Mouse (Mus musculus): ENCODE measurements around the gene Irgm2. TPM values are rescaled to one million over a fixed set of nuclear protein-coding genes. Genes with fewer than 3 reads are reported as not detected.

The Irgm2 gene
- polyA plus RNA-seq, 1 experiment from 2014 or later = 2.5 TPM

GRCm38 (mm10) chr11:58260156-58260555 is 60.7 kb downstream of the Irgm2 start:
- WGBS = 74% methylated on average over 4 of the region's 4 CpGs
- ATAC-seq (replicated peaks; ENCODE audit: low FRiP score) (no peak), DNase-seq (ENCODE audit: low spot score) (no peak)
- Histone ChIP-seq H3K36me3 (ENCODE audit: control insufficient read depth, insufficient read depth, low read length) (no peaks in the 10 kb centered on the region), H3K9me3 (ENCODE audit: control insufficient read depth, low read length) (no peaks in the 10 kb centered on the region), H3K4me2 (no peak overlapping the region), H3K27me3 (replicated peaks; ENCODE audit: control insufficient read depth, insufficient read depth, low read length) (no peaks in the 10 kb centered on the region), H3K4me1 (replicated peaks; ENCODE audit: control insufficient read depth, insufficient read depth, low read length) (no peaks in the 10 kb centered on the region), H3K4me3 (ENCODE audit: low read depth, low read length) (no peak overlapping the region), H3K9ac (ENCODE audit: low read depth, low read length) (no peak overlapping the region), H3K27ac (ENCODE audit: low read depth, low read length) (no peak overlapping the region)

- Histone ChIP-seq H3K9me3 (ENCODE audit: control insufficient read depth, low read length) (no peaks in the 10 kb centered on the region), H3K4me2 (no peak overlapping the region), H3K27ac (ENCODE audit: low read depth, low read length) (no peak overlapping the region), H3K27me3 (replicated peaks; ENCODE audit: control insufficient read depth, insufficient read depth, low read length) (no peaks in the 10 kb centered on the region), H3K36me3 (ENCODE audit: control insufficient read depth, insufficient read depth, low read length) (no peaks in the 10 kb centered on the region), H3K4me1 (replicated peaks; ENCODE audit: control insufficient read depth, insufficient read depth, low read length) (no peaks in the 10 kb centered on the region), H3K4me3 (ENCODE audit: low read depth, low read length) (no peak overlapping the region), H3K9ac (ENCODE audit: low read depth, low read length) (no peak overlapping the region)
- WGBS = 73% methylated on average over 4 of the region's 4 CpGs
- DNase-seq (ENCODE audit: low spot score) (no peak), ATAC-seq (replicated peaks; ENCODE audit: low FRiP score) (no peak)
Measured at GRCm38 (mm10) chr11:58261826-58262225, 62.4 kb downstream of the Irgm2 start.

- Histone ChIP-seq H3K36me3 (ENCODE audit: control insufficient read depth, insufficient read depth, low read length) (no peaks in the 10 kb centered on the region), H3K4me2 (no peak overlapping the region), H3K27ac (ENCODE audit: low read depth, low read length) (no peak overlapping the region), H3K9me3 (ENCODE audit: control insufficient read depth, low read length) (no peaks in the 10 kb centered on the region), H3K4me1 (replicated peaks; ENCODE audit: control insufficient read depth, insufficient read depth, low read length) (no peaks in the 10 kb centered on the region), H3K27me3 (replicated peaks; ENCODE audit: control insufficient read depth, insufficient read depth, low read length) (no peaks in the 10 kb centered on the region), H3K9ac (ENCODE audit: low read depth, low read length) (no peak overlapping the region), H3K4me3 (ENCODE audit: low read depth, low read length) (no peak overlapping the region)
- WGBS = 84% methylated on average over 3 of the region's 3 CpGs
- ATAC-seq (replicated peaks; ENCODE audit: low FRiP score) (no peak), DNase-seq (ENCODE audit: low spot score) (no peak)
Measured at GRCm38 (mm10) chr11:58262336-58262735, 62.9 kb downstream of the Irgm2 start.

DNA sequence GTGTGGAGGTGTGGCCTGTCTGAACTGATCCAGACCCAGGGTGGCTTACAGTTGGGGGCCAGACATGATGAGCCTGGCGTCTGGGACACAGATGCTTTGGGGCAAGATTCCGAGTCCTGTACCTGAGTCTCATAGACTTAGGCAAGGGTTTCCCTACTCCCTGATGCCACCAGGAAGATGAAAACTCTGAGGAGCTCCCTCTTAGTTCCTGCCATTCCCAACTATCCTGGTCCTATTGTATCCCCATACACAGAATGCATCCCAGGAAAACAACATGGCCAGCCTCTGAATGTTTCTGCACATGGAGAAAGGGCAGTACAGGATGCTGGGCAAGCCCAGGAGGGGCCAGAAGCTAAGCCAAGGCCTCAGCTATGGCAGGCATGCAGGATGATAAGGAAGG is 64.1 kb downstream of the Irgm2 start:
- no peak overlapping the region for H3K4me2 ChIP-seq
- H3K27ac ChIP-seq (ENCODE audit: low read depth, low read length) = no peak overlapping the region
- H3K36me3 ChIP-seq (ENCODE audit: control insufficient read depth, insufficient read depth, low read length) = no peaks in the 10 kb centered on the region
- H3K4me1 ChIP-seq (replicated peaks; ENCODE audit: control insufficient read depth, insufficient read depth, low read length) = no peaks in the 10 kb centered on the region
- no peaks in the 10 kb centered on the region for H3K9me3 ChIP-seq (ENCODE audit: control insufficient read depth, low read length)
- 69% methylated on average over 2 of the region's 2 CpGs for WGBS
- H3K4me3 ChIP-seq (ENCODE audit: low read depth, low read length) = no peak overlapping the region
- ATAC-seq (replicated peaks; ENCODE audit: low FRiP score) (no peak), DNase-seq (ENCODE audit: low spot score) (no peak)
- H3K9ac ChIP-seq (ENCODE audit: low read depth, low read length) = no peak overlapping the region
- no peaks in the 10 kb centered on the region for H3K27me3 ChIP-seq (replicated peaks; ENCODE audit: control insufficient read depth, insufficient read depth, low read length)

DNA sequence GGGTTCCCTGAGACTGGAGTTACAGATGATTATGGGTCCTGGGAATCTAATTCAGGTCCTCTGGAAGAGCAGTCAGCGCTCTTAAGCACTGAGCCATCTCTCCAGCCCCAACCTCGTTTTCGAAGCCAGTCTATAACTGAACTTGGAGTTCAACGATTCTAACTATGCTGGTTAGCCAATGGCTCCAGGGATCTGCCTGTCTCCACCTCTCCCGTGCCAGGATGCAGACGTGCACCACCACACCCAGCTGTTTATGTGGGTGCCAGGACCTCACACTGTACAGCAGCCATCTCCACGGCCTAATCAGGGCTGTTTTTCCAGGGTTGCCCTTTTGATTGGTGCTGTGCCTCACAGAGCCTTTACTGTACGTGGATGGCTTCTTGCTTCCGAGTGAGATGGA is 65.1 kb downstream of the Irgm2 start:
- H3K4me2 ChIP-seq = no peak overlapping the region
- H3K4me3 ChIP-seq (ENCODE audit: low read depth, low read length) = no peak overlapping the region
- H3K27ac ChIP-seq (ENCODE audit: low read depth, low read length) = no peak overlapping the region
- H3K9ac ChIP-seq (ENCODE audit: low read depth, low read length) = no peak overlapping the region
- DNase-seq (ENCODE audit: low spot score) (no peak), ATAC-seq (replicated peaks; ENCODE audit: low FRiP score) (no peak)
- no peaks in the 10 kb centered on the region for H3K36me3 ChIP-seq (ENCODE audit: control insufficient read depth, insufficient read depth, low read length)
- 78% methylated on average over 9 of the region's 9 CpGs for WGBS
- H3K4me1 ChIP-seq (replicated peaks; ENCODE audit: control insufficient read depth, insufficient read depth, low read length) = no peaks in the 10 kb centered on the region
- H3K27me3 ChIP-seq (replicated peaks; ENCODE audit: control insufficient read depth, insufficient read depth, low read length) = no peaks in the 10 kb centered on the region
- no peaks in the 10 kb centered on the region for H3K9me3 ChIP-seq (ENCODE audit: control insufficient read depth, low read length)

DNA sequence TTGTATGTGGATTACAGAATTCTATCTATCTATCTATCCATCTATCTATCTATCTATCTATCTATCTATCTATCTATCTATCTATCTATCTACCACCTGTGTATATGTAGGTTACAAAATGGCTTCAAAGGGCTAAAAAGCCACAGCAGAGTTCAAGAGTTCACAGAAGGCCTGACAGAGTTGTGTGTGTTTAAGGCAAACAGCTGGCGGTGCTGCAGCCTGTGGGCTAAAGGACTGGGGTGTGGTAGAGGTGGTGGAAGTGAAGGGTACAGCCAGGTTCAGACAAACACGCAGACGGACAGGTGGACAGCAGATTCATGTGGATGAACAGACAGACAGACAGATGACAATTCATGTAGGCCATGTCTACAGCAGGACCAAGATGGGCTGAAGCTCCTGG is 68.9 kb downstream of the Irgm2 start:
- WGBS = 78% methylated on average over 3 of the region's 3 CpGs
- DNase-seq (ENCODE audit: low spot score) = no peak
- no peak overlapping the region for H3K4me3 ChIP-seq (ENCODE audit: low read depth, low read length)
- H3K9ac ChIP-seq (ENCODE audit: low read depth, low read length) = no peak overlapping the region
- H3K9me3 ChIP-seq (ENCODE audit: control insufficient read depth, low read length) = no peaks in the 10 kb centered on the region
- H3K27ac ChIP-seq (ENCODE audit: low read depth, low read length) = no peak overlapping the region
- H3K4me2 ChIP-seq = no peak overlapping the region
- H3K27me3 ChIP-seq (replicated peaks; ENCODE audit: control insufficient read depth, insufficient read depth, low read length) = no peaks in the 10 kb centered on the region
- no peak for ATAC-seq (replicated peaks; ENCODE audit: low FRiP score)
- H3K36me3 ChIP-seq (ENCODE audit: control insufficient read depth, insufficient read depth, low read length) = no peaks in the 10 kb centered on the region
- H3K4me1 ChIP-seq (replicated peaks; ENCODE audit: control insufficient read depth, insufficient read depth, low read length) = no peaks in the 10 kb centered on the region

Other genes with a start within 250 kb of the Irgm2 start
- gene Larp1, start 190.6 kb upstream of the Irgm2 start, polyA plus RNA-seq (2014; fragmentation: Nextera tagmentation; extraction: Ambion mirVana) = 37.2 and 43.0 TPM in 2 replicates
- not detected in 2 replicates for gene Gm12248, start 106.5 kb upstream of the Irgm2 start, polyA plus RNA-seq (2014; fragmentation: Nextera tagmentation; extraction: Ambion mirVana)
- 75.7 and 77.6 TPM in 2 replicates for gene Cnot8, start 95.5 kb upstream of the Irgm2 start, polyA plus RNA-seq (2014; fragmentation: Nextera tagmentation; extraction: Ambion mirVana)
- 36.6 and 41.1 TPM in 2 replicates for gene Gemin5, start 31.1 kb upstream of the Irgm2 start, polyA plus RNA-seq (2014; fragmentation: Nextera tagmentation; extraction: Ambion mirVana)
- 178 and 190 TPM in 2 replicates for gene Mrpl22, start 28.0 kb upstream of the Irgm2 start, polyA plus RNA-seq (2014; fragmentation: Nextera tagmentation; extraction: Ambion mirVana)
- gene Igtp, start 62 bp upstream of the Irgm2 start, polyA plus RNA-seq (2014; fragmentation: Nextera tagmentation; extraction: Ambion mirVana) = 5.0 and 5.5 TPM in 2 replicates
- gene 4930438A08Rik, start 75.2 kb downstream of the Irgm2 start, polyA plus RNA-seq (2014; fragmentation: Nextera tagmentation; extraction: Ambion mirVana) = 0.30 and 0.44 TPM in 2 replicates
- gene Zfp692, start 107.5 kb downstream of the Irgm2 start, polyA plus RNA-seq (2014; fragmentation: Nextera tagmentation; extraction: Ambion mirVana) = 18.3 and 19.2 TPM in 2 replicates
- gene Zfp672, start 130.7 kb downstream of the Irgm2 start, polyA plus RNA-seq (2014; fragmentation: Nextera tagmentation; extraction: Ambion mirVana) = 50.6 and 50.7 TPM in 2 replicates
- 20.5 and 25.3 TPM in 2 replicates for gene Sh3bp5l, start 131.1 kb downstream of the Irgm2 start, polyA plus RNA-seq (2014; fragmentation: Nextera tagmentation; extraction: Ambion mirVana)
- 0.14 and 0.27 TPM in 2 replicates for gene Lypd8, start 179.4 kb downstream of the Irgm2 start, polyA plus RNA-seq (2014; fragmentation: Nextera tagmentation; extraction: Ambion mirVana)
- not detected in 2 replicates for gene 1810065E05Rik, start 221.5 kb downstream of the Irgm2 start, polyA plus RNA-seq (2014; fragmentation: Nextera tagmentation; extraction: Ambion mirVana)
- not detected in 2 replicates for gene Gm12253, start 232.9 kb downstream of the Irgm2 start, polyA plus RNA-seq (2014; fragmentation: Nextera tagmentation; extraction: Ambion mirVana)

All from liver, embryonic 11.5 days (tissue).